Mouse (Mus musculus) adrenal gland, postnatal 4 days (tissue): ENCODE measurements around the gene Armc7. TPM values are rescaled to one million over a fixed set of nuclear protein-coding genes. Genes with fewer than 3 reads are reported as not detected.

Experiments
- DNase-seq, 2 experiments: peaks; one replicate each; pipeline ENCODE4 v3.0.0; 2021 to 2022; ENCODE audit warnings: low spot score in 2 of 2, mixed read lengths in 2 of 2
- long read RNA-seq, 2 experiments: library from polyadenylated mRNA; stranded (forward); transcript quantifications; one replicate each; pipeline ENCODE4 v2.0.0; 2021
- total RNA-seq, 2 experiments: library from RNA; stranded (reverse); gene quantifications; 2 replicates each; pipeline ENCODE4 v1.2.3; 2021

Armc7 gene
- total RNA-seq = 1 to 10 TPM; 7.6 to 8.5 TPM
- long read RNA-seq, experiment 1, partial matches to known transcripts = 1 of 5 reads
- long read RNA-seq, experiment 1, other reads (novel, unspliced or antisense) = 0 of 5 reads
- long read RNA-seq, experiment 2, transcript Armc7-201 (3 exons, 2,260 nt) = major isoform, 11 of 19 reads
- long read RNA-seq, experiment 2, partial matches to known transcripts = 4 of 19 reads
- long read RNA-seq, experiment 2, other reads (novel, unspliced or antisense) = 2 of 19 reads

- peak; percentile 77 to 92 for DNase-seq
Measured at GRCm38 (mm10) chr11:115475025-115475757, at the start of gene Armc7. TSS of gene Armc7 (plus strand) at chr11:115475667.

DNA sequence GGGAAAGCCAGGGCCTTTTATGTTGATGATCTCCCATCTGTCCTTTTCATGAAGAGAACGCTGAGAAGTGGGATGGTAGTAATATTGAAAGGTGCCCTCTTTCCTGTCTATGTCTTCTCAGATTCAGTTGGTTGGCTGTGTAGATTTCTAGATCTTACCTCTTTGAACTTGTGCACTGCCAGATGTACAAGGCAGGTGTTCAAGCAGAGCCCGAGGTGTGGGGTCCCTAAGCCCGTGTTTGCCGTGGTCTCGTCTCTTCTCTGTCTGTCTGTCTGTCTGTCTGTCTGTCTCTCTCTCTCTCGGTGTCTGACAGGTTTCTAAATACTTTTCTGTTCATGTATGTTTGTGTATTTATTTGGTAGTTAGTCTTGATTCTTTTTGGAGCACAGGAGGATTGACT, 49.8 kb upstream of the Armc7 start:
- no peak for DNase-seq

GRCm38 (mm10) chr11:115427482-115428331, 47.8 kb upstream of the Armc7 start:
- DNase-seq = peak in 1 of 2 experiments; percentile 49

DNA sequence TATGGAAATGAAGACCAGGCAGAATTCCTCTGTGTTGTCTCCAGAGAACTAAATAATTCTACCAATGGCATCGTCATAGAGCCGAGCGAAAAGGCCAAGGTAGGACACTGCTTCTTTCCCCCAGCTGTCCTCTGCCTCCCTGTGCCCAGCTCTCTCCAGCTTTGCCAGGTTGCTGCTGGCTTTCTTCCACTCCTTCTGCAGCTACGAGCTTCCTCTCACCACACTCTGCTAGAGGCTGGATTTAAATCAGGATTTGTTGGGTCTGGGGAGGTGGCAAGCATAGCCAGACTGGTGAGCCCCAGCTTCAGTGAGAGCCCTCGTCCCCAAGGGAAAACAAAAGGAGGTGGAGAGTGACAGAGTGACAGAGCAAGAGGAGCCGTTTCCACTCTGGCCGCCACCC, 46.2 kb upstream of the Armc7 start:
- no peak for DNase-seq

- DNase-seq = no peak
Measured at GRCm38 (mm10) chr11:115430561-115430960, 44.9 kb upstream of the Armc7 start.

- no peak for DNase-seq
Measured at GRCm38 (mm10) chr11:115432814-115433213, 42.7 kb upstream of the Armc7 start.

- no peak for DNase-seq
Measured at GRCm38 (mm10) chr11:115433342-115433741, 42.1 kb upstream of the Armc7 start.

DNA sequence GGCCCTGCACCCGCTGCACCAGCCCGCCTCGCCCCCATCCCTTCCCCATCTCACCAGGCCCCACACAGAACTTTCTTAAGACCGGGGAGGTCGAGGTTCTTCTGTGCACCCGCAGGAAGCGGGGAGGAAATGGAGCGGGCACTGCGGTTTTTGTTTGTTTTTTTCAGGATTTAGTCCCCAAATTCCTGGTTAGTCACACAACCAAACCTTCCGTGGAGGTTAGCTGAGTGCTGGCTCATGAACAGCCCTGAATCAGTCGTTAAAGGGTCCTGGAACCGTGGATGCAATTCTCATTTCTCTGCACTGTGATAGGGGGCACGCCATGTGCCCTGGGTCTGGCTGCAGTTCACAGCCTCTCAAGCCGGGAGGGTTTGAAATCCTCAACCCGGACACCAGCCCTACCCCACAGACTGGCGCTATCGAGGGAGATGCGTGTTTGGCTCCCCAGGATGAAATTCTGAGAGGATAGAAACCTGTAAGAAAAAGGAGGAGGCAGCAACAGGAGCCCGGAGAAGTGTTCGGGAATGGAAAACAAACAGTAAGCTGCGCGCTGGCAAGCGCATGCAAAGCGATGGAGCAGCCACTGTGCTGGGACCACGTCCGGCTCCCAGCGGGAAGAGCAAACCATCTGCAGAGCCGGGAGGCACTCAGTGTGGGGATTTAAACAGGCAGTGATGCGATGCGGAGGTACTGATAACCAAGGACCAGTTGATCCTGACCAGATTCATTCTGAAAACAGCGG, 39.7 kb upstream of the Armc7 start:
- no peak for DNase-seq

DNA sequence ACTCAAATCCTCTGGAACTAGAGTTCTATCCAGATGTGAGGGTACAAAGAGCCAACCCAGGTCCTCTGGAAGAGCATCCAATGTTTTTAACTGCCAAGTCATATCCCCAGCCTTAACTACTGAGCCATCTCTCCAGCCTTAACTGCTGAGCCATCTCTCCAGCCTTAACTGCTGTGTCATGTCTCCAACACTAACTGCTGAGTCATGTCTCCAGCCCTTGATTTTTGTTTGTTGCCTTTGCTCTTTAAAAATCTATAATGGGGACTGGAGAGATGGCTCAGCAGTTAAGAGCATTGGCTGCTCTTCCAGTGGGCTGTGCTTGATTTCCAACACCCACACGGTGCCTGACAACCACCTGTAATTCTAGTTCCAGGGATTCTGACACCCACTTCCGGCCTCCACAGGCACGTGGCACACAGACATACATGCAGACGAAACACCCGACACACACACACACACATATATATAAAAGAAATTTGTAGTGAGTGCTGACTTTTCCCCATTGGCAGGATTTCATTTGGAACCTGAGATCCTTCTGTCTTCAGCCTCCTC, 37.8 kb upstream of the Armc7 start:
- DNase-seq = no peak

GRCm38 (mm10) chr11:115439326-115439725, 36.1 kb upstream of the Armc7 start:
- no peak for DNase-seq

DNA sequence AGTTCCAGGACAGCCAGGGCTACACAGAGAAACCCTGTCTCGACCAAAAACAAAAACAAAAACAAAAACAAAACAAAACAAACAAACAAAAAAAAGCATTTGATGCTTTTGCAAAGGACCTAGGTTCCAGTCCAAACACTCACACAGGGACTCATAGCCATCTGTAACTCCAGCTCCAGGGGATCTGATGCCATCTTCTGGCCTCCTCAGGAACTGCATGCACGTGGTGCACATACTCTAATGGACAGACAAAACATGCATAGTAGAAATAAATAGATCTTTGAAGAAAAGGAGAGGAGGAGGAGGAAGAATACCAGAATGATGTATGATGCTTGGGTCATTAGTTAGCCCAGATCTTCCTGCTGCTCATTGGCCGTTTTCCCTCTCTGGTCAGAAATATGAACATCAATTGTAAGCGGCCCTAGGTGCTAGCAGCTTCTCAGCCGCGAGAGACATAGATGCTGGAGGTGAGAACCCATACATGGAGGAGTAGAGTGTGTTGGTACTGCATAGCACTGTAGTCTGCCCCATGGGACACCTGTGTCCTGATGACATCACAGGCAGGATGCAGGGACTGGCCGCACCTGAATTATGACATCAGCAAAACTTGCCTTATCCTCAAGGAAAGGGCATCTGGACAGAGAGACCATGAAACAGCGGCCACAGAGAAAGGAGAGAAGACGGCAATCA, 35.4 kb upstream of the Armc7 start, which contains the start of gene Trim80:
Trim80 (plus strand) TSS at position 640 of the 690 bp plus-strand sequence.
- DNase-seq = no peak

DNA sequence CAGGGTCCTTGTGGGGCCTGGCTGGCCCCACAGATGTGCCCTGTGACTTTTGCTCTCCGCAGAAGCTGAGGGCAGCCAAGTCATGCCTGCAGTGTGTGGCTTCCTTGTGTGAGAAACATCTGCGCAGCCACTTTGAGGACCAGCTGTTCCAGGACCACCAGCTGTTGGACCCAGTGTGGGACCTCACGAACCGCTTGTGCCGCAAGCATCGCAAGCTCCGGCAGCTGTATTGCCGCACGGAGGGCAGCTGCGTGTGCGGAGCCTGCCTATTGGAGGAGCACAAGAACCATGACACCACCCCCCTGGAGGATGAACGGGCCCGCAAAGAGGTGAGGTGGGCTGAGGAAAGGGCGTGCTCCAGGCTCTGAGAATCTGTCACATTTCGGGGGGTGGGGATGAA, 34.0 kb upstream of the Armc7 start:
- DNase-seq = no peak

GRCm38 (mm10) chr11:115446906-115447305, 28.6 kb upstream of the Armc7 start:
- no peak for DNase-seq

GRCm38 (mm10) chr11:115447321-115447885, 28.1 kb upstream of the Armc7 start:
- no peak for DNase-seq

- no peak for DNase-seq
Measured at GRCm38 (mm10) chr11:115448075-115448474, 27.4 kb upstream of the Armc7 start.

DNA sequence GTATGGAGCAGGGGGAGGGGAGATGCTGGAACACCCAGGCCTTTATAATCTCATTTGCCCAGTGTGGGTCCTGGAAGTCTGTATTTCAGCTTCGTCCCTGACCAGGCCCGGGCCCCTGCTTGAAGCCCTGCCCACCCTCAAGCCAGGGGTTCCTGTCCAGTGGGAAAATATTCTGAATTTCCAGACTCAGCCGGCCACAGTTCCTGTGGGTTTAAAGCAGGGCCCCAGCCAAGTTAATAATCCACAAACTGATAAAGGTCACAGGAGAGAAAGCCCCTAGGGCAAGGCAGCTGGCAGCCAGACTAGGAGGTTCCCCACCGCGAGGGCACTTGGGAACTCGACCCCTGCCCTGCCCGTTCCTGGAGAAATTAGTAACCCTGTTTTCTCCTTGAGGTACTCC, 26.5 kb upstream of the Armc7 start:
- no peak for DNase-seq

GRCm38 (mm10) chr11:115450176-115450575, 25.3 kb upstream of the Armc7 start:
- no peak for DNase-seq

GRCm38 (mm10) chr11:115451781-115452241, 23.7 kb upstream of the Armc7 start:
- no peak for DNase-seq

DNA sequence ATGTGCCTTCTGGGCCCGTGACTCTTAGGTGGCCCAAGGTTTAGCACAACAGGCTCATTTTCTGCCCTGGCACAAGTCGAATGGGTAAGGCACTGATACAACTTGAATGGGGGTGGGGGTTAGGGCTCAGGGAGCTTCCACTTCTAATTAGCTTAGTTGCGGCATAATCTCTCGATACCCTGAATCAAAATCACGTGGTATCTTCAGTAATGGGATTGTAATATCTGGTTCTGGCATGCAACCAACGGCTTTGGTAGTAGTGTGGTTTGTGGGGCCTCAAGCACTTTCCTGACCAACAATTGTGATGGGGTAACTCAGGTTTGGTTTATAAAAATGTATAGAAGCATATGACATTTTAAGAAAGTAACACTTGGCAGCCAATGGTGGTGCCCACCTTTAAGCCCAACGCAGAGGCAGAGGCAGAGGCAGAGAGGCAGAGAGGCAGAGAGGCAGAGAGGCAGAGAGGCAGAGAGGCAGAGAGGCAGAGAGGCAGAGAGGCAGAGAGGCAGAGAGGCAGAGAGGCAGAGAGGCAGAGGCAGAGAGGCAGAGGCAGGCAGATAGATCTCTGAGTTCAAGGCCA, 23.1 kb upstream of the Armc7 start:
- DNase-seq = no peak
